Mouse (Mus musculus) kidney, postnatal 4 days (tissue): Measurements from ENCODE around the gene Foxp3.

Experiments
- DNase-seq, 2 experiments: peaks; one replicate each; pipeline ENCODE4 v3.0.0; 2021; ENCODE audit warnings: mixed read lengths in 2 of 2

Foxp3 gene

GRCm38 (mm10) chrX:7617889-7618551, 44.6 kb downstream of the Foxp3 start:
- no peak for DNase-seq

- DNase-seq = no peak
These were observed 59.1 kb downstream of the Foxp3 start for GRCm38 (mm10) chrX:7632560-7632959.

GRCm38 (mm10) chrX:7635101-7635500, 61.7 kb downstream of the Foxp3 start:
- no peak for DNase-seq

- peak; percentile 86 to 89 for DNase-seq
These were observed 65.1 kb downstream of the Foxp3 start, which contains the start of gene Syp for GRCm38 (mm10) chrX:7638401-7639091. Syp (plus strand) TSS chrX:7638471.

- no peak for DNase-seq
These were observed 66.3 kb downstream of the Foxp3 start for GRCm38 (mm10) chrX:7639536-7640325.

GRCm38 (mm10) chrX:7640785-7641184, 67.3 kb downstream of the Foxp3 start:
- DNase-seq = no peak
